Mouse (Mus musculus) kidney, adult 18-20 months (tissue): ENCODE data around the gene Zfp663.

ENCODE experiments used
- DNase-seq: peaks from one replicate; pipeline ENCODE4 v3.0.0; 2021

Gene Zfp663

DNA sequence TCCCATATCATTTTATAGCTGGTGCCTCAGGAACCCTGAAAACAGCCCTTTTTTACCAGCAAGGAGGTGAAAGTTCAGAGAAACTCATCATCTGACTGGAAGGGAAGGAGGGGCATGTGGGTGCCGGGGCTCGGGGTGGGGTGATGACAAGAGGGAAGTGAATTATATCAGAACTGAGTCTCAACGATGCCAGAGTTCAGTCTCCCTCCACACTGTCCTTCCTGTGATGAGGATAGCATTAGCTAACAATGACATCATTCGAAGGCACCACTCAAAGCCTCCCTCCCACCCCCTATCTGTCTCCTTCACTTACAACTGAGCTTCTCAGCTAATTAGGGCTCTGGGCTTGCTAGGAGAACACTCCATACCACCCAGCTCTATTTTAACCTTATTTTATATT lies 49.0 kb downstream of the Zfp663 start:
- DNase-seq, result no peak

DNA sequence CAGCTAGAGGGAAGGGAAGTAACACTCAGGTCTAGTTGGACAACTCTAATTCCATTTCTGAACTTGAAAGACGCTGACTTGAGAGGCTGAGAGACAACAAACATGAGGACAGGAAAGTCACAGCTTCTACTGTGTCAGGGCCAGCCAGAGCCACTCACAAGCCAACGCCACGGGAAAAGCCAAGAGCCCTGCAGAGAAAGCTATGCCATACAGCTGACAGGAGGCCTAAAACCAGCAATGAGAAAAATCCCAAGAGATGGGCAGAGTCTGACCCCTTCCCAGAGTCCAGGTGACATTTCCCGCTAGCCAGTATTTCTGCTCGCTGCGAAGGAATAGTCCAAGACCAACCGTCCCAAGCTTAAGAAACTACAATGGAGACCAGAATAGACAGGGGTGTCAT lies 49.6 kb downstream of the Zfp663 start:
- DNase-seq, result no peak

DNA sequence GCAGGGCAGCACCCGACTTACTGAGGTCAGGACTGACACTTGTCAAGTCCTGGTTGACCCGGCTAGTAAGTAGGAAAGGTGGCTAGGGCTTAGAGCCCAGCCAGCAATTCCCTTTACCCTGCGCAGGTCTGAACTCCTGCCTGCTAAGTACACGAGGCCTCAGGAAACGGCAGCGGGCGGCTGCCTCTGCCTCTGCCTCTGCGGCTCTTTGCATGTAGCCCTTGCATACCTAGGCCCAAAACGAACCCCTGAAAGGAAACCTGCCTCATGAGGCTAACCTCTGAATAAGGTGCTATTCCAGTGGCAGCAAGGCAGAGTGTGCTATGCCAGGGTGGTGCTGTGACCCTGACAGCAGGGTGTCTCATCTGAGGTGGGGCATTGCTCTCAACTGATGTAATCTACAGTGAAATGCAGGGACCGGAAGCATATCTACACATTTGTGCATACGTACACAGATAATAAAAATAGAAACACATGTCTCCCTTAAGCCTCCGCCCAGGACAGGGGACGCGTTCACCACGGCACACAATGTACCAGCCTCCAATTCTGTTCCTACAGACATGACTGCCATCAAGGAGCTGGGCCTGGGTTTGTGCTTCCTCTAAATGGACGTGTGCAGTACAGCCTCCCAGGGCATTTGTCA lies 50.8 kb downstream of the Zfp663 start:
- no peak for DNase-seq

DNA sequence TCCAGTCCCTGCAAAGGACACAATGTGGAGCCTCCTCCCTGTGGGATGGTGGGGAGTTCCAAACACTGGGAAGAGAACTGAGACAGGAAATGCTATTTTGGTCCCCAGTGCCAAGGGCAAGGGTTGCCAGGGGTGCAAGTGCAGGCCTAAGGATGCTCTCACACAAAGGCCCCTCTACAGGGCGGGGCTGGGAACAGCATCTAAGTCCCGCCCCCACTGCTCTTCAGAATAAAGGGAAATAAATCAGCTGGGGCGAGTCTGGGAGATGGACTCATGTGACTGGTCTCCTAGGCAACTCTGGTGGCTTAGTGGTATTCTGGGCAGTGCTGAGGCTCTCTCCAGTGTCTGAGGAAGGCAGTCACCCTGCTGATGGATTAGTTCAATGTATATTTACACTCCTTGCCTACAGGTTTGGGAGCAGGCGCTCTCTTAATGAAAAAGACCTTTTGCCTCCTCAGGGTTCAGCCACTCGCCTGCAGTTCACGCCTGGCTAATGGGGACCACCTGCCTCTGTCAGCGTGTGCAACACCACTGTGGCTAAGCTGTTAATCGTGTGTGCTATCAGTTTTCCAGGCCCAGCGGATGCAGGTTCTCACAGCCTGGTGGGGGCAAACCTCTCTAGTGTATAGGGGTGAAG lies 51.6 kb downstream of the Zfp663 start:
- DNase-seq, result peak; percentile 57

DNA sequence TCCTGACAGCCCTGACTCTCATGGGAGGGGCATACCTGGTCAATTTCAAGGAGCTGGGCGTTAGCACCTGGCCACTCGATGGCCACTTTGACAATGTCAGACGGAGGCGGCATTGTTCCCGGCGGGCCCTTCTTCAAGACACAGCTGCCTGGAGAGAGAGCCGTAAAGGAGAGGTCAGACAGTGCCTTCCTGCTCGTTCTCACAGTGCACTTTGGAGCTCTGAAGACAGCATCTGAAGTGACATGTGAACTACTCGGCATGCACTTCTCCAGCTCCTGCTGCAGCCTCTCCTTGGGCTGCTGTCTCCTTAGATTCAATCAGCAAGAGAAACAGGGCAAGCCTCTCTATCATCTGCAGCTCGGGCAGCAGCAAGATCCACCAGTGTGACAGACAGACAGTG lies 52.3 kb downstream of the Zfp663 start:
- no peak for DNase-seq

DNA sequence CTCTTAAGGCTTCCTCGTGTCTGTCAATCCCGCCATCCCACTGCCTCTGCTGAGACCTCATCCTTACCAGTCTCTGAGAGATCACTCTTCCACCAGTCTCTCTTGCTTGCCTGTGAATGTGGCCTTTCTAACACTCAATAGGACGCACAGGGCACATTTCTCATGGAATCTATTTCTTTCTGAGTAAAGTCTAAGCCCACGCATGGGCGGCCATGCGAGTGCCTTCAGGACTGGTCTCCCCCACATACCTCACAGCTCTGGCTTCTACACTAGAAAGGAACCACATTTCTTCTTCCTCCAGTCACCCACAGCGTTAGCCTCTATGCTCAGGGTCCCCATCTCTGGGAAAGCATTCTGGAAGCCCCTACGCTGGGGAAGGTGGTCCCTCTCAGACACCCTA lies 54.3 kb downstream of the Zfp663 start:
- no peak for DNase-seq

DNA sequence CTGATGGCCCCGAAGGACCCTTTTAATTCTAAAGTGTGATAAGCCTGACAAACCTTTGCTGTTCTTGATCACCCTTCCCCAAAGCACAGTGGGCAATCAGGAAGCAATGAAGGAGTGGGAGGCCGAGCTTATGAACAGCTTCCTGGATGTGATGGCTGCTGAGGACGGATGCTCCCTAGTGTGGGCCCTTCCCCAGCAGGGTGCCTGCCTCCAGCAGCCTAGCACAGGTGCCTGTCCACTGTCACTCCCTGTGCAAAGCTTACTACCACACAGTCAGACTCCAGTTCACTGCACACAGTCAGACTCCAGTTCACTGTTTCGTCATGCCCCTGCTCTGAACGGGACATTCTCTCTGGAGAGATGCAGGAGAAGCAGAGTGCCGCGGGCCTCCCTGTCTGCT lies 56.1 kb downstream of the Zfp663 start:
- DNase-seq, result no peak

DNA sequence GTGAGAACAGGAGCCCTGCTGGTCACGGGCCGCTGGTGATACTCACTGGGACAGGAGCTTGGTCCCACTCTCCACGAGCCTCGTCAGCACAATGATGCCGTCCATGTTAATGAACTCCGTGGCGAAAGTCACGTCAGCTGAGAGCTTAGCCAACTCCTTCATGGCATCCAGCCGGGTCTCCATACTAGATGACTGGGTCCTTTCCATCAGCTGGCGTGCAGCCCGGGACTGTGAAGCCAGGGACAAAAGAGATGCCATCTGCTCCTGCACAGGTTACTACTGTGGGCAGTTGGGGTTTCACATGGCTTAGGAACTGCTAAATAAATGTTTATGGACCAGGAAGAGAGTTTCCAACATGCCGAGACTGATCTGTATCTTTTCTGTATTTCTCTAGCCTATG lies 57.0 kb downstream of the Zfp663 start:
- DNase-seq, result no peak

DNA sequence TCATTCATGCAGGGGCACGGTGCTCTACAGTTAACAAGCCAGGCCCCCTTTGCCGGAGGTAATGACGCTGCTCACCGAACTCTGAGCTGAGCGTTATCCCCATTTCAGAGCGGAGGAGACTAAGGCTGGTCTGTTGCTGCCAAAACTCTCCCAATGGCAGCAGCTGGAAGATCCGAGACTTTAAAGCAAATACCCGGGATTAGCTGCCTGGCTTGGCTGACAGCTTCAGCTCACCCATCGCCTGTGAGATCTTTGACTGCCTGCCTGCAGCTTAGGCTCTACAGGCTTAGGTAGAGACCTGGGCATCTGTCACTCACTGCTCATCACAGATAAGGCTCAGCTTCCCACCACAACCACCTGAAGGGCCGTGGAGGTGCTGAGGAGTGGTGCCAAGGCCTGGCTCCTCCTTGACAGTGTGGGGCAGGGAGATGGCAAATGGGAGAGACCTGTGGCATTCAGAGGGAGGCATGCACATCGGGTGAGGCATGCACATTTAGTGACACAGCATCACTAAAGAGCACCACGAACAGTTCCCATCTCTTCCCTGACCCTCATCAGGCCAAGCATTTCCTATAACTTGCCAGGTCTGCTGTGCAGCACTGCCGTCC lies 57.6 kb downstream of the Zfp663 start:
- no peak for DNase-seq

DNA sequence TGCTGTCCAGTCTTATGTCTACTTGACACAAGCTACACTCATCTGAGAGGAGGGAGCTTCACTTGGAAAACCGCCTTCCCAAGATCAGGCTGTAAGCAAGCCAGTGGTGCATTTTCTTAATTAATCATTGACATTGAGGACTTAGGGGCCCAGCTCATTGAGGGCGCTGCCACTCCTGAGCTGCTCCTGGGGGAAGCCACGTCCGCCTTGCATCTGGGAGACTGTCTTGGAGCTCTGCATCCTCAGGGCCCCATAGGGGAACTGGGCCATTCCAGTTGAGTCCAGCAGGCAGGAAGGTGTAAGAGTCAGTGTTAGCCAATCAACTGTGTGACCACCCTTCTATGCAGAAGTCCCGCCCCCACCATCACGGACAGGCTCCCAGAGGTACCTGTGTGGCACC lies 60.7 kb downstream of the Zfp663 start:
- DNase-seq, result peak; percentile 52

DNA sequence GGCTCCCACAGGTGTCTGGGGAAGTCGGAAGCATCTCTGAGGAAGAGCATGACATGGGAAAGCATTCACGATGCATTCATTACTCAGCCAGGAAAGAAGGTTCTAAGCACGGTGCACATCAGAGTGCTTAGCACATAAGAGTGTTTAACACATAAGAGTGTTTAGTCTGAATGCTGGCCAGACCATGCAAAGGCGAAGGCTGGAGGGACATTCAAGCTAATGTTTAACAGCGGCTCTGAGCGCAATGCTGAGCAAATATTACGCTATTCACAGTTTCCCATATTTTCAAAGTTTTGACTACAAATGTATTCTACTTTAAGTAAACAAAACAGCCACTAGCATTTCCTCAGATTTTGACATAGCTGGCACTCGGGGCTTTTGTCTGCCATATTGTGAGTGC lies 63.1 kb downstream of the Zfp663 start:
- DNase-seq, result no peak

DNA sequence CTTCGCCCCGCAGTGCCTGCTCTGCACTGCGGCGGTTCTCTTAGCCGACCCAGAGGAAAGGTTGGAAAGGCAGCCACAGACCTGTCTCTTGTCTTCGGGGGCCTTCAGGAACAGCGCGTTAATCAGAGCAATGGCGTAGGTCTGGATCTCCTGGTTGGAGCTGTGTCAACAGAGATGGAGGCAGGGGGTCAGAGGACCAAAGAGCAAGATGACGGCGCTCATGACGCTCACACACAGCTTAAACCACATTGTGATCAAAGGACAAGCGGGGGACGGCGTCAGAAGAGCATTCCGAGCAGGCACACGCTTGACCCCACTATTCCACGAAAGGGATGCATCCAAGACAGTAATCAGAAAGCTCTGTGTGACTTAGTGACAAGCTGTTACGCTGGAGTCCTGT lies 63.7 kb downstream of the Zfp663 start:
- DNase-seq, result no peak

DNA sequence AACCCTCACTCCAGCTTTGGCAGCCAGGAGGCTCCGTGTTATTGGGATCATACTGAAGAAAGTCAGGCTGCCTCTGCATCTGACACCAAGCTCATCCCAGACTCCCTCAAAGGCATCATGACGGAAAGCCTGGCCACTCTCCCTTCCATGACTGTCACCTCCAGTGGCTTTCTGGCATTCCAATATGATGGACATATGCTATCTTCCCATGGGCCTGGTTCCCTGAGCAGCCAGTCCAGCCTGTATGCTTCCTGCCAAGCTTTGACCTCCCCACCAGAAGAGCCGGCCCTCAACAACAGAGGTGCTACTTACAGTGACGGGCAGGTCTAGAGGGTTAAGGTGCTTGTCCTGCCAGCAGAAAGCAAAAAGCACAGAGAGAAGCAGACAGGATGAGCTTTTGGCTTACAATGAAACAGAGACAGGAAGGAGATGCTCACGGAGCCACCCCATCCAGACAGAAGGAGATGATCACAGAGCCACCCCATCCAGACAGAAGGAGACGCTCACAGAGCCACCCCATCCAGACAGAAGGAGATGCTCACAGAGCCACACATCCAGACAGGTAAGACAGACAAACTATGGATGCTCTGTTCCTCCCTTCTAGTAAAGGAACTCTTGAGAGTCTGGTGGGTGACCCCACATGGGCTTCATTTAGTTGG lies 65.0 kb downstream of the Zfp663 start:
- no peak for DNase-seq

DNA sequence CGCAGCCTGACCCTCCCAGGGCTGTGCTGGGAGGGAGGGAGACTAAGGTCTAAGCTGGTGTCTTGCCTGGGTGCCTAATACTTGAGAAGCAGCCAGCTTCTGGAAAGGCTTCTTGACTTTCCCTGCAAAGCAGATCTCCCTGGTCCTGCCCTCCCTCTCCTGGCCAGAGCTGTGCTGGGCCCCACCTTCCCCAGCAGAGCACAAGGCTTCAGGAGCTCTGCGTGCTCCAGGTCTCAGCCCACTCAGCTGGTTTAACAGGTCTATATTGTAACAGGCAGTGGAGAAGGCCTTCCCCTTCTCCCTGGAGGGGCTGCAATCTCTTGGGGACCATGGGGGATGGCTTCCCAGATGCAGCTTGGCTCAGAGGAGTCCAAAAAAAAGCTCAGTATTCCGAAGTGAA lies 67.1 kb downstream of the Zfp663 start:
- no peak for DNase-seq
